Mouse (Mus musculus): ENCODE results near the gene Nfatc3. TPM values are rescaled to one million over a fixed set of nuclear protein-coding genes. Genes with fewer than 3 reads are reported as not detected.

Nfatc3 gene
- polyA plus RNA-seq, 1 experiment from 2014 or later, result 2.6 TPM

DNA sequence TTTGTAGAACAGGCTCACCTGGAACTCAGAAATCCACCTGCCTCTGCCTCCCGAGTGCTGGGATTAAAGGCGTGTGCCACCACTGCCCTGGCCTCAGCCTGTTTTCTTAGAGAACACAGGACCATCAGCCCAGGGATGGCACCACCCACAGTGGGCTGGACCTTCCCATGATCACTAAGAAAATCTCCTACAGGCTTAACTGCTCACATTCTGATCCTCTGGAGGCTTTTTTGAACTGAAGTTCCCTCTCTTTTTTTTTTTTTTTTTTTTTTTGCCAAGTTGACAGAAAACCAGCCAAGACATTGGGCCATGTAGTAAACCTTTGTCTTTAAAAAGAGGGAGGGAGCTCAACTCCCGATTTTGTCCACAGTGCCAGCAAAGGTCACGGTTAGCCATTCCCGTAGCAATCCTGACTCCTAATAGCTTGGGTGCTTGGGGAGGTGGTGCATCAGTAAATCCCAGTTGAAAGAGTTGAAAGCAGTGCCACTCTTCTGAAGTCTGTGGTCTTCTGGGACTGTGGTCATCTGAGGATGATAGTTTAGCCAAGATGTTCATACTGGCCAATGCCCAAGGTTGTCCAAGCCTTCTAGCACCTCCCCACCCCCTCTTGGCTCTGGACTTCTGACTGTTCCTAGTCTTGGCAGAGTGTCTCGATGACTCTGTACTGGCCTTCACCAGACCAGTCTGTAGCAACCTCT lies 89.4 kb downstream of the Nfatc3 start:
- Histone ChIP-seq H3K36me3 (replicated peaks) (no peaks in the 10 kb centered on the region), H3K4me3 (replicated peaks) (no peak overlapping the region), H3K27me3 (no peaks in the 10 kb centered on the region; the same call in 1 of the 2 replicates), H3K9ac (no peak overlapping the region), H3K27ac (replicated peaks) (no peak overlapping the region), H3K9me3 (replicated peaks) (no peaks in the 10 kb centered on the region), H3K4me1 (replicated peaks) (peaks cover 28% of the 10 kb centered on the region), H3K4me2 (no peak overlapping the region)
- ATAC-seq (ENCODE audit: insufficient read depth), result no peak
- 68% methylated on average over 6 of the region's 6 CpGs for WGBS (ENCODE audit: insufficient replicate concordance)

DNA sequence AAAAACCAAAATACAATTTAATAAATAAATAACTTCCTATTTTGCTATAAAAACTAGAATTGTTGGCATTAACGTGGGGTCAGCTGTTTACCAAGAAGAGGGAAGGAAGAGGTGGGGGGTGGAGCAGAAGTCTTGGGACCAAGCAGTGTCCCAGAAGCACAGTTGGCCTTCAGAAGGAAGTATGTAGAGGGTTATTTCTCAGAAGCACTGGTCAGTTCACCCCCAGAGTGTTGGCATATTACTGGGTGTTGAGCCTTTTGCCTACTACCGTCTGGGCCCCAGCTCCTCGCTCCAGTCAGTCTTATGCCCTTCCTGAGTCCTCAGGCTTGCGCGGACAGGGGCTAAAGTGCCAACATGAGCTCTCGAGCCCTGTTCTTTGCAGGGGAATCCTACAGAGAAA lies 90.4 kb downstream of the Nfatc3 start:
- Histone ChIP-seq H3K36me3 (replicated peaks) (no peaks in the 10 kb centered on the region), H3K4me3 (replicated peaks) (no peak overlapping the region), H3K9ac (no peak overlapping the region), H3K4me1 (replicated peaks) (peaks cover 37% of the 10 kb centered on the region), H3K27ac (replicated peaks) (peak overlapping the region; percentile 59; the same call in 1 of the 2 replicates), H3K27me3 (no peaks in the 10 kb centered on the region; the same call in 1 of the 2 replicates), H3K4me2 (peak overlapping the region; percentile 20; the same call in 1 of the 2 replicates), H3K9me3 (replicated peaks) (no peaks in the 10 kb centered on the region)
- no peak for ATAC-seq (ENCODE audit: insufficient read depth)
- 71% methylated on average over 6 of the region's 6 CpGs for WGBS (ENCODE audit: insufficient replicate concordance)

DNA sequence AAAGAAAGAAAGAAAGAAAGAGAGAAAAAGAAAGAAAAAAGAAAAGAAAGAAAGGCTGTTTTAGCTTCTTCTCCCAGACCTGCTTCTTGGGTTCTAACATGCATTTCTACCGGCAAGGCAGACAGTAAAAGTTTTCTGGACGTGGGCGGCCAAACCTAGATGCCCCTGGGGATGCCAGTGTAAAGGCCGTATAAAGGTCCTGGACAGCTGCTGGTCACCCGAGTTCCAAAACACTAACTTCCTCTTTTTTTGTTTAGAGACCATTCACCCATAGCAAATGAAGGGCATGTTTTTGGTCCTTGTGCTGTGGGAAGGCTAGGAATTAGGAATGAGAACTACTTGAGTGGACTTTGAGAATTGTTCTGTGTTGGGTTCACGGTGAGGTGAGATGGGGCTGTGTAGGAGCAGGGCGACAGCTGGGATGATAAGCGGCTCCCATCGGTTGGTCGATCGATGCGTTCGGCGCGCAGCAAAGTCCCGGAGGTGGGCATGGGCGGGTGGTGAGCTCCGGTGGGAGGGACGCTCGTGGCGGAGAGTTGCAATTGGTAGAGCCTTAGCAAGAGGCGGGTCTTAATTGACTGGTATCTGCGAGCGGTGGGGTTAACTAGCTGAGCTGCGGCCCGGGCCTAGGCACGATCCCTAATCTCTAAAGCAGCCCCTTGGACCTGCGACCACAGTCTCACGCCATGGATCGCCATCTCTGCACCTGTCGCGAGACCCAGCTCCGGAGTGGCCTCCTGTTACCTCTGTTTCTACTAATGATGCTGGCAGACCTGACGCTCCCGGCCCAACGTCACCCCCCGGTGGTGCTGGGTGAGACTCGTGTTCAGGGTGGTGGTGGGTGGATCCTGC lies 91.4 kb downstream of the Nfatc3 start, which contains the start of gene Pla2g15:
Pla2g15 (plus strand) TSS at position 599 of the 852 bp plus-strand sequence.
- Histone ChIP-seq H3K27ac (replicated peaks) (peak within 1 kb of the TSS; percentile 62), H3K4me2 (peak within 1 kb of the TSS; percentile 91), H3K27me3 (no peaks in the 10 kb centered on the region; the same call in 1 of the 2 replicates), H3K9me3 (replicated peaks) (no peaks in the 10 kb centered on the region), H3K9ac (peak within 1 kb of the TSS; percentile 65), H3K4me3 (replicated peaks) (peak within 1 kb of the TSS; percentile 70), H3K36me3 (replicated peaks) (no peaks in the 10 kb centered on the region), H3K4me1 (replicated peaks) (peaks cover 37% of the 10 kb centered on the region)
- peak; percentile 91 for ATAC-seq (ENCODE audit: insufficient read depth)
- under 1% methylated on average over 38 of the region's 38 CpGs for WGBS (ENCODE audit: insufficient replicate concordance)

DNA sequence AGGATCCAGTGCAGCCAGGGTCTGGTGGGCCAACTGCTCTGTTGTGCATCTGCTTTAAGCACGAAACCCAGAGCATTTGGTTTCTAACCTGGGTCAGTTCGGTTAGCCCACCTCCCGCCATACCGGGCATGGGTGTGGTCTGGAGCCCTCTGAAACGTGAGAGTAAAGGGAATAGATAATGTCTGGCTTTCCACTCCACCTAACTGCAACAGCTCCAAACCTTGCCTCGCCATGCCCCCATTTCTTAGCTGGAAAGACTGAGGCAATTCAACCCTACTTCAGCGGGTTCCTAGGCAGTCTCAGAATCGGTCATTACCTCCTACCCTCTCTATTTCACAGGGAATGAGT lies 92.0 kb downstream of the Nfatc3 start:
- H3K36me3 ChIP-seq (replicated peaks), result no peaks in the 10 kb centered on the region; the same call in 1 of the 2 replicates
- H3K4me1 ChIP-seq (replicated peaks), result peaks cover 34% of the 10 kb centered on the region
- peak overlapping the region; percentile 48 for H3K27ac ChIP-seq (replicated peaks)
- peak overlapping the region; percentile 91 for H3K4me2 ChIP-seq
- WGBS (ENCODE audit: insufficient replicate concordance), result 12% methylated on average over 8 of the region's 8 CpGs
- no peaks in the 10 kb centered on the region for H3K9me3 ChIP-seq (replicated peaks)
- no peaks in the 10 kb centered on the region for H3K27me3 ChIP-seq
- peak; percentile 33 for ATAC-seq (ENCODE audit: insufficient read depth)
- H3K4me3 ChIP-seq (replicated peaks), result peak overlapping the region; percentile 70
- peak overlapping the region; percentile 65 for H3K9ac ChIP-seq

DNA sequence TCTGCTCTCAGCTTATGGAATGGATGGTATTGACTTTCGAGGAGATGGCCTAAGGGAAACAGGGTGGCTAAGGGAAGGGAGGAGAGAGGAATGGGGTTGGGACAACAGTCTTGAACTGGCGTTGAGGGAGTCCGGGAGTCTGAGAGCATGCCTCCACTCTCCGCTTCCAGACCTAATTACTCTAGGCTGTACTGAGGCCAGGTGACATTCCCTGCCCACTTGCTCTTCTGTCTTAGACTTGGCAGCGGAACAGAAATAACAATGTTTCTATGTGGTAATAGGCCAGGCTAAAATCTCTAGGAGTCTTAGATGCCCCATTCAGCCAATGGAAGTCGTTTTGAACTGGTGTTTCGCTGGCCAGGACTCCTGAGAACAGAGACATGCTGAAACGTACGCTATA lies 92.4 kb downstream of the Nfatc3 start:
- peak overlapping the region; percentile 70 for H3K4me3 ChIP-seq (replicated peaks)
- peaks cover 34% of the 10 kb centered on the region for H3K4me1 ChIP-seq (replicated peaks)
- peak overlapping the region; percentile 91 for H3K4me2 ChIP-seq
- no peaks in the 10 kb centered on the region for H3K27me3 ChIP-seq
- H3K9me3 ChIP-seq (replicated peaks), result no peaks in the 10 kb centered on the region
- no peak for ATAC-seq (ENCODE audit: insufficient read depth)
- 0 out of 2 replicates have a peak overlapping the region, but pooled peaks have one; percentile 65 for H3K9ac ChIP-seq
- H3K27ac ChIP-seq (replicated peaks), result peak overlapping the region; percentile 48
- peaks cover 1% of the 10 kb centered on the region; the same call in 1 of the 2 replicates for H3K36me3 ChIP-seq (replicated peaks)
- 64% methylated on average over 9 of the region's 9 CpGs for WGBS (ENCODE audit: insufficient replicate concordance)

DNA sequence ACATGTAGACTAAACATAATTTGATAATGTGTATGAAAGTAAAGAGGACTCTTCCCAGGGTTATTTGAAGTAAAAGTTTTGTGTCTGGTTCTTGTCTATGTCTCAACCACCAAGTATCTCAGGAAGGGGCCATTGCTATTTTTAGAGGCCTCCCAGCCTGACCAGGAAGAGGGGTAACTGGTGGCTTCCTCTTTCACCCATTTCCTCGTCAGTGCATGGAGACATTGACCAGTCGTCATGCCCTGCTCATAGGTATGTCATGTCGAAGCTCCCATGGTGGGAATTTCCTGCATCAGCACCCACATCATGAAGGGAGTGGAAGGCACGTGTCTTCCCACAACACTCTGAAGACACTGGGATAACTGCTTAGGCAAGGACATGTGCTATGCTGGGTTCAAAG lies 94.2 kb downstream of the Nfatc3 start:
- WGBS (ENCODE audit: insufficient replicate concordance), result 8% methylated on average over 4 of the region's 4 CpGs
- Histone ChIP-seq H3K9me3 (replicated peaks) (no peaks in the 10 kb centered on the region), H3K27ac (replicated peaks) (no peak overlapping the region), H3K27me3 (no peaks in the 10 kb centered on the region), H3K4me1 (replicated peaks) (peaks cover 34% of the 10 kb centered on the region), H3K9ac (no peak overlapping the region), H3K4me2 (peak overlapping the region; percentile 23), H3K36me3 (replicated peaks) (peaks cover 4% of the 10 kb centered on the region; the same call in 1 of the 2 replicates), H3K4me3 (replicated peaks) (no peak overlapping the region)
- no peak for ATAC-seq (ENCODE audit: insufficient read depth)

DNA sequence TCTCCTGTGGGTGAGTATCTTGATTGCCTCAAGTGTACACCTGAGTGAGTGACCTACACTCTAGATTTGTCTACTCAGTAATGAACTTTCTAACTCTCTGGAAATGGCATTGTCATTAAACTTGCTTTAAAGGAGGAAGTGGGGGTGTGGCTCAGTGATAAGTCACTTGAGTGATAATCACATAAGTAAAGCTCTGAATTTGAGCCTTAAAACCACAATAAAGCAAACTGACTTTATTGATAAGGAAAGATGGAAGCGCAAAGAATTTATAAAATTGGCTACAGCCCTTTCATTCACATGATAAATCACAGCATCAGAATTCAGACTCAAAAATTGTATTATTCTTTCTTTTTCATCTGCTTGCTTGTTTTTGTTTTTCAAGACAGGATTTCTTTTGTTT lies 98.8 kb downstream of the Nfatc3 start:
- peaks cover 4% of the 10 kb centered on the region; the same call in 1 of the 2 replicates for H3K36me3 ChIP-seq (replicated peaks)
- 14% methylated on average over 1 of the region's 1 CpGs for WGBS (ENCODE audit: insufficient replicate concordance)

DNA sequence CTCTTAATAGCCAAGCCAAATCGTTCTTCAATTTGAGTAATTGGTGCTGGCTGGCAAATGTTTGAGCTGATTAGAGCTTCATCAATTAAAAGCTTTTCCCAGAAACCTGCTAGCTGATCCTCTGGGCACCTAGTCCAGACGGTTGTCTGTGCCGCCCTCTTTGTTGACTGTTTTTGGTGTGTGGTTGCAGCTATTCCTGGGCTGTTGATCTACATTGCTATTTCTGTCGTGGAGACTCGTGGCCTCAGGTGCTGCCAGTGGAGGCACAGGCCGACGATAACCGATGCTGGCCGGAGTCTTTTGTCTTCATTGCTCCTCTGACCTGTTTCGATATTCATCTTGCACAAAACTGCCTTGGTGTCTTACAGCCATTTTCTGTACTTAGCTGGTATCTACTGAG lies 99.7 kb downstream of the Nfatc3 start:
- H3K4me3 ChIP-seq (replicated peaks), result no peak overlapping the region
- no peaks in the 10 kb centered on the region for H3K27me3 ChIP-seq
- WGBS (ENCODE audit: insufficient replicate concordance), result 78% methylated on average over 10 of the region's 10 CpGs
- no peaks in the 10 kb centered on the region for H3K9me3 ChIP-seq (replicated peaks)
- H3K27ac ChIP-seq (replicated peaks), result no peak overlapping the region
- H3K4me2 ChIP-seq, result no peak overlapping the region
- H3K36me3 ChIP-seq (replicated peaks), result peaks cover 11% of the 10 kb centered on the region
- no peak overlapping the region for H3K9ac ChIP-seq
- ATAC-seq (ENCODE audit: insufficient read depth), result no peak
- H3K4me1 ChIP-seq (replicated peaks), result peaks cover 5% of the 10 kb centered on the region

More for the DNA sequence above, 98.8 kb downstream of the Nfatc3 start:
- Histone ChIP-seq H3K4me1 (replicated peaks) (peaks cover 11% of the 10 kb centered on the region), H3K27ac (replicated peaks) (no peak overlapping the region), H3K9ac (no peak overlapping the region), H3K27me3 (no peaks in the 10 kb centered on the region), H3K4me3 (replicated peaks) (no peak overlapping the region), H3K9me3 (replicated peaks) (no peaks in the 10 kb centered on the region), H3K4me2 (no peak overlapping the region)
- ATAC-seq (ENCODE audit: insufficient read depth), result no peak

DNA sequence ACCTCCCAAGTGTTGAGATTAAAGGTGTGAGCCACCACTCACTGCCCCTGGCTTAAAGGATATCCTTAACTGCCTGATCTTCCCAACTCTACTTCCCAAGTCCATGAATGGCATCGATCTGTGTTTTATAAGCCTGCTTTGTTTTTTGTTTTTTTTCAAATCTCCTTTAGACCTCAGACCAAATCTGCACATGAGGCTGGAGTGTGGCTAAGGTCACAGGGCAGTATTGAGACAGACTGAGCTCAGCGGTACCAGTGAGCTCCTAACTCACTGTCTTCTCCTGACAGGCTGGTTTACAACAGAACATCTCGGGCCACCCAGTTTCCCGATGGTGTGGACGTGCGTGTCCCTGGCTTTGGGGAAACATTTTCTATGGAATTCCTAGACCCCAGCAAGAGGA lies 101.2 kb downstream of the Nfatc3 start:
- ATAC-seq (ENCODE audit: insufficient read depth), result no peak
- Histone ChIP-seq H3K27me3 (no peaks in the 10 kb centered on the region), H3K36me3 (replicated peaks) (peaks cover 11% of the 10 kb centered on the region), H3K9me3 (replicated peaks) (no peaks in the 10 kb centered on the region), H3K4me1 (replicated peaks) (no peaks in the 10 kb centered on the region), H3K9ac (no peak overlapping the region), H3K4me2 (no peak overlapping the region), H3K4me3 (replicated peaks) (no peak overlapping the region), H3K27ac (replicated peaks) (no peak overlapping the region)
- WGBS (ENCODE audit: insufficient replicate concordance), result 84% methylated on average over 6 of the region's 6 CpGs

DNA sequence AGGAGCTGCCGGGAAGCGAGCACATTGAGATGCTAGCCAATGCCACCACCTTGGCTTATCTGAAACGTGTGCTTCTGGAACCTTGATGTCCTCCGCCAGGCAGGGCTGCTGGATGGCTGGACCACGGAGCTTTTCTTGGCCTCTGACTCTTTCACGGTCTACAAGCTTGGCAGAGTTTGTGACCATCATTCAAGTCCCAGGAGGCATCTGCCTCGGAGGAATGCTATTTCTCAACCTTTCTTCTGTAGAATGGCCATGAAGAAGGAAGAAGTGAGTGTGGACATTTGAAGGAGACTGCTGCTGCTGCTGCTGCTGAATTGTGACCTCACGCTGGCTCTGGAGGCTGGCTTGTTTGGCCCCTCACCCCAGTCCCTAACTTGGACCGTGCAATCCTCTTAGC lies 104.6 kb downstream of the Nfatc3 start:
- no peak overlapping the region for H3K4me2 ChIP-seq
- peaks cover 7% of the 10 kb centered on the region; the same call in 1 of the 2 replicates for H3K36me3 ChIP-seq (replicated peaks)
- H3K4me1 ChIP-seq (replicated peaks), result peaks cover 3% of the 10 kb centered on the region
- H3K9me3 ChIP-seq (replicated peaks), result no peaks in the 10 kb centered on the region
- ATAC-seq (ENCODE audit: insufficient read depth), result no peak
- H3K27ac ChIP-seq (replicated peaks), result no peak overlapping the region
- H3K4me3 ChIP-seq (replicated peaks), result no peak overlapping the region
- 75% methylated on average over 9 of the region's 9 CpGs for WGBS (ENCODE audit: insufficient replicate concordance)
- H3K27me3 ChIP-seq, result peaks cover 14% of the 10 kb centered on the region
- no peak overlapping the region for H3K9ac ChIP-seq

DNA sequence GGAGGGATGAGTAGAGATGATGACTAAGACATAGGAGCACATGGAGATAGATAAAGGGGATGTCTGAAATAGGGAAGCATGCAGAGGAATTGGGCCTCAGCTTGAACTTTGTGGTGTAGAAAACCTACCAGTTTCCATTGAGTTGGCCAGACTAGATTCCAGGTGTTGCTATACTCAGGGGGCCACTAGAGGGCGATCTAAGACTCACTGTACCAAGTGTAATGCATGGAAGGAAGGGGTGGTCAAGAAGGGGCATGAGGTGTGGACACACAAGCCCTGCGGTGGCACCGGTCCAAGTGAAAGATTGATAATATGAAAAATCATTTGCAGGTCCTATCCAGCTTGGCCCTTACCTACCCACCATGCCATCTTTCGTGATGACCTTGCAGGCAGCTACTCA lies 106.8 kb downstream of the Nfatc3 start:
- H3K9ac ChIP-seq, result no peak overlapping the region
- no peaks in the 10 kb centered on the region for H3K9me3 ChIP-seq (replicated peaks)
- H3K27me3 ChIP-seq, result peaks cover 27% of the 10 kb centered on the region
- peaks cover 7% of the 10 kb centered on the region; the same call in 1 of the 2 replicates for H3K36me3 ChIP-seq (replicated peaks)
- H3K4me2 ChIP-seq, result no peak overlapping the region
- H3K27ac ChIP-seq (replicated peaks), result no peak overlapping the region
- WGBS (ENCODE audit: insufficient replicate concordance), result 38% methylated on average over 4 of the region's 4 CpGs
- H3K4me1 ChIP-seq (replicated peaks), result peaks cover 23% of the 10 kb centered on the region
- no peak overlapping the region for H3K4me3 ChIP-seq (replicated peaks)
- ATAC-seq (ENCODE audit: insufficient read depth), result no peak
